Comparison of ENCODE assay signal across 18 mouse cellular contexts in the genomic region with DNA sequence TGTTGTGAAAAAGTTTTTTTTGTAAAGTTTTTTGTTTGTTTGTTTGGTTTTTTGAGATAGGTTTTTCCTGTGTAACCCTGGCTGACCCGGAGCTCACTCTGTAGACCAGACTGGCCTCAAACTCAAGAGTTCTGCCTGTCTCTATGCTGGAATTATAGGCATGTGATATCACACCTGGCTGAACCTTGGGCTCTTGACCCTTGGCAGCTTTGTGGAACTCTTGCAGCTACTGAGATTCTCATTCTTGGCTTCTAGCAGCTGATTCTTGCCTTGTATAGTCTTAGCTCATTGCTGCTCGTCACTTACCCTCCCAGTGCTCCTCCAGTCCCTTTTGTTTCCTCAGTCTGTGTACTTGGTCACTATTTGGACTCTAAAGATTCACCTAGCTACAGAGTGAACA. TPM values are rescaled to one million over a fixed set of nuclear protein-coding genes. Genes with fewer than 3 reads are reported as not detected.
DNase-seq lines count a peak whose midpoint lies in the region; ATAC-seq and TF ChIP-seq lines count a peak whose summit lies in the region.
"Had no signal": no experiment of that assay in that cellular context is flagged by ENCODE, and none has a peak within 500 bp of the region (broad histone marks: within the 10 kb centered on the region; RNA-seq: fewer than 3 reads in every experiment).

No protein-coding gene starts in this region.

- ATAC-seq in heart, postnatal 0 days (ENCODE audit: insufficient read depth, low read depth), result no peak
- ATAC-seq: forebrain, embryonic 13.5 days; hindbrain, postnatal 0 days; midbrain, embryonic 13.5 days had no signal

- TF ChIP-seq CTCF in heart, postnatal 0 days (IDR thresholded peaks at IDR 0.05; ENCODE audit: low read depth), result no peak

- peaks cover 4% of the 10 kb centered on the region; the same call in 1 of the 2 replicates for H3K36me3 ChIP-seq in heart, postnatal 0 days (replicated peaks; ENCODE audit: control insufficient read depth, insufficient read depth, low read length)
- no peaks in the 10 kb centered on the region for H3K36me3 ChIP-seq in myocyte (ENCODE audit: control insufficient read depth, insufficient read depth)

- no peak for TF ChIP-seq POLR2A in myocyte (IDR thresholded peaks at IDR 0.05; ENCODE audit: insufficient read length, low read depth)

- no peak overlapping the region for H3ac ChIP-seq in myocyte (ENCODE audit: control insufficient read depth, insufficient read length)

- H3K79me2 ChIP-seq in myocyte (ENCODE audit: control insufficient read depth, insufficient read depth), result peaks cover 86% of the 10 kb centered on the region

- no peak for DNase-seq in heart, postnatal 0 days (ENCODE audit: low spot score)
- DNase-seq in heart, postnatal 25 days (ENCODE audit: low spot score), result no peak
- peak; percentile 43 to 62 for DNase-seq in lung, adult 18-20 months
- no peak for DNase-seq in lung, postnatal 4 days
- DNase-seq in kidney, adult 9 months, result peak; percentile 83
- DNase-seq in ovary, postnatal 14 days (ENCODE audit: low spot score), result no peak
- DNase-seq: B cell, adult 2 months; cerebellum, adult 18-20 months; spleen, adult 18-20 months; thymus, postnatal 36 days had no signal

- 40% methylated on average over 2 of the region's 2 CpGs for WGBS in heart, postnatal 0 days

- no peak overlapping the region for H3K9ac ChIP-seq in heart, postnatal 0 days (replicated peaks; ENCODE audit: low read depth, low read length)
- H3K9ac ChIP-seq: forebrain, embryonic 13.5 days; limb, embryonic 13.5 days; lung, embryonic 15.5 days; midbrain, embryonic 13.5 days; stomach, embryonic 15.5 days had no signal

- H3K9me3 ChIP-seq in heart, postnatal 0 days (replicated peaks; ENCODE audit: control insufficient read depth, low read length), result no peaks in the 10 kb centered on the region
- H3K9me3 ChIP-seq: lung, embryonic 15.5 days; midbrain, embryonic 13.5 days; stomach, embryonic 15.5 days had no signal

- H3K4me1 ChIP-seq in heart, postnatal 0 days (ENCODE audit: control insufficient read depth, insufficient read depth), result peaks cover 7% of the 10 kb centered on the region; the same call in 1 of the 2 replicates
- H3K4me1 ChIP-seq: forebrain, embryonic 13.5 days; lung, embryonic 15.5 days; midbrain, embryonic 13.5 days; stomach, embryonic 15.5 days had no signal

- no peak overlapping the region for H3K4me3 ChIP-seq in heart, postnatal 0 days (ENCODE audit: low read depth, low read length)
- no peak overlapping the region for H3K4me3 ChIP-seq in myocyte
- H3K4me3 ChIP-seq: forebrain, embryonic 13.5 days; left cerebral cortex, adult 2 months; limb, embryonic 13.5 days; lung, embryonic 15.5 days; midbrain, embryonic 13.5 days; stomach, embryonic 15.5 days had no signal

- TF ChIP-seq EP300 in heart, postnatal 0 days (IDR thresholded peaks at IDR 0.05; ENCODE audit: low read depth), result no peak

- H3K4me2 ChIP-seq in heart, postnatal 0 days (ENCODE audit: low read depth, low read length), result no peak overlapping the region
- H3K4me2 ChIP-seq in myocyte (ENCODE audit: low read depth), result peak overlapping the region; percentile 8
- H3K4me2 ChIP-seq: forebrain, embryonic 13.5 days; limb, embryonic 13.5 days; lung, embryonic 15.5 days; midbrain, embryonic 13.5 days; stomach, embryonic 15.5 days had no signal

- H3K27ac ChIP-seq in heart, postnatal 0 days (ENCODE audit: low read depth), result peak overlapping the region; percentile 23; the same call in 1 of the 2 replicates
- H3K27ac ChIP-seq: forebrain, embryonic 13.5 days; hindbrain, postnatal 0 days; left cerebral cortex, adult 2 months; limb, embryonic 13.5 days; lung, embryonic 15.5 days; midbrain, embryonic 13.5 days; stomach, embryonic 15.5 days had no signal

- H3K27me3 ChIP-seq in heart, postnatal 0 days (ENCODE audit: control insufficient read depth, insufficient read depth, low read length), result no peaks in the 10 kb centered on the region
- H3K27me3 ChIP-seq in myocyte (ENCODE audit: control insufficient read depth, insufficient read depth, insufficient read length), result no peaks in the 10 kb centered on the region
- H3K27me3 ChIP-seq: forebrain, embryonic 13.5 days; limb, embryonic 13.5 days; lung, embryonic 15.5 days; midbrain, embryonic 13.5 days; stomach, embryonic 15.5 days had no signal

- intact Hi-C loops in heart, postnatal 25 days (cut with DNase I), result no loop called here

TF ChIP-seq in myocyte, 11 proteins besides CTCF, POLR2A, EP300 and RAD21:
- TF ChIP-seq MYOG (IDR thresholded peaks at IDR 0.05; ENCODE audit: control insufficient read depth in 1 of 3, insufficient read depth in 1 of 3, insufficient read length in 2 of 3, low read depth in 2 of 3) (no peak), CEBPB (IDR thresholded peaks at IDR 0.05; ENCODE audit: insufficient read depth, poor library complexity, severe bottlenecking) (no peak), USF1 (IDR thresholded peaks at IDR 0.05; ENCODE audit: low read depth) (no peak)

RNA-seq across cellular contexts. Expression of gene Zfp280d, which starts 13.6 kb away (rescaled TPM):
- total RNA-seq in heart, postnatal 0 days (2014; rRNA removed; ENCODE audit: low replicate concordance), result 40.9 and 42.6 TPM in 2 replicates
- polyA plus RNA-seq in heart, postnatal 0 days (2015; fragmentation: Nextera tagmentation; extraction: Ambion mirVana), result 14.8 and 15.5 TPM in 2 replicates
- total RNA-seq in heart, postnatal 25 days (2021), result 10 to 100 TPM; 17.9 to 20.8 TPM
- 4.2 TPM for polyA plus RNA-seq in myocyte (2012; fragmentation: generic; extraction: Trizol)

Comparison
In these comparisons a context has a peak if more than half of its experiments do, and no peak if none do; other contexts are left out.
1. DNase-seq: peak in lung, adult 18-20 months (2 of 2) and kidney, adult 9 months (single experiment); none in heart, postnatal 0 days (single experiment), heart, postnatal 25 days (single experiment), lung, postnatal 4 days (0 of 2) and ovary, postnatal 14 days (single experiment).